Mouse (Mus musculus) liver, adult 2 months (tissue): ENCODE measurements at regions not wholly inside any gene's neighbourhood (a gene's known extent, or its start where the extent isn't known, plus 50 kb on each side); places are given as distances from the start of the nearest gene placed in this dataset.
"Not testable (repeated sequence)": the region's sequence is repeated elsewhere in the genome, so short reads cannot be mapped to it uniquely, and the experiment has no call there.

Experiments
- CTCF ChIP-seq: fragments of 200-500 bp; IDR thresholded peaks from 2 replicates; pipeline ENCODE4 v1.5.1; 2011; ENCODE audit warnings: low read depth, low read length, control low read depth
- POLR2A ChIP-seq: fragments of 200-500 bp; IDR thresholded peaks from 2 replicates; pipeline ENCODE4 v1.6.1; 2011; ENCODE audit warnings: low read length, control low read depth; ENCODE audit not compliant: insufficient read depth; ENCODE audit errors: extremely low read depth

- not testable (repeated sequence) for TF ChIP-seq CTCF, POLR2A
Observed at GRCm38 (mm10) chr1:43316331-43316730, 119.5 kb upstream of the Fhl2 start.
